Mouse (Mus musculus) lung, postnatal 14 days (tissue): Measurements from ENCODE around the gene C1qtnf12.
A peak's percentile ranks its signal among the peaks of the same experiment; 100 is the strongest.

Source experiments
- DNase-seq: peaks from one replicate; pipeline ENCODE4 v3.0.0; 2021

The C1qtnf12 gene

DNA sequence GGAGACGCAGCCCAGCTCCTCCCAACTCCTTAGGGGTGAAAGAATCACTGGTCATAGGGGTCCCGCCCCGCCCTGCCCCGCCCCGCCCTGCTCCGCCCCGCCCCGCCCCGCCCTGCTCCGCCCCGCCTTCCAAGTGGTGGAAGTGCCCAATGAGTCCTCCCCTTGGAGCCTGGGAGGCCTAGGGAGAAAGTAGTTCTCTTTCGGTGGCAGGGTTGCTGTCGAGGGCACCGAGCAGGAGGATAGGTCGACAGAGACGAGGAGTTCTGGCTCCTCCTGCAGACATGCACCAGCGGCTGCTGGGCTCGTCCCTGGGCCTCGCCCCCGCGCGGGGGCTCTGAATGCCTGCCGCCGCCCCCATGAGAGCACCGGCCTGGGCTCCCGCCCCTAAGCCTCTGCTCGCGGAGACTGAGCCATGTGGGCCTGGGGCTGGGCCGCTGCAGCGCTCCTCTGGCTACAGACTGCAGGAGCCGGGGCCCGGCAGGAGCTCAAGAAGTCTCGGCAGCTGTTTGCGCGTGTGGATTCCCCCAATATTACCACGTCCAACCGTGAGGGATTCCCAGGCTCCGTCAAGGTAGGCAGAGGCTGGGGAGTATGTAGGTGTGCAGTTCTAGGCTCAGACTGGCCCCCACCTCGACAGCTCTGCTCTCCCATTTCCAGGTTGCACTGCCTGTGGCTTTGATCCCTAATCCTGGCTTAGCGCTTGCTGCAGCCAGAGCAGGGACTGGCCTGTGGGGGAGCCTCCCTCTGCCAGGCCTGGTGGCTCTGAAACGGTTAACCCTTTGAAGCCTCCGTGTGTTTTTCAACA, at the start of gene C1qtnf12:
C1qtnf12 (plus strand) TSS at position 152 of the 805 bp plus-strand sequence.
- peak; percentile 49 for DNase-seq

GRCm38 (mm10) chr4:155932031-155932430, 30.1 kb upstream of the C1qtnf12 start:
- DNase-seq, result no peak

DNA sequence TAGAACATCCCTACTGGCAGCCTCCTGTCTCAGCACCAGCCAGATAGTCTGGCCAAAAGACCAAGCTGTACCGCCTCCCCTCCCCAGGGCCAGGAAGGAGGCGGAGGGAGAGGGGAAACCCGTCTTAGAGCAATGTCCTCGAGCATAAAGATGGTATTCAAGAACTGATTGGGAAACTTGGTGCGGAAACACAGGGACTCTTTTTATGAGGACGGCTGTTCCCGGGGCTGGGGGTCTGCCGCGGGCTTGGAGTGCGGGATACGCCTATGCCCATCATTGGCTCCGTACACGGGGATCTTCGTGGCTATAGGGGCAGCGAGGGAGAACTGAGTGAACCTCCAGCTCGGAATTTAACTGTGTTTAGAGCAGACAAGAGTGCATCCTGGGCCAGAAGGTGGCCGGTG, 19.1 kb upstream of the C1qtnf12 start:
- peak; percentile 22 for DNase-seq

DNA sequence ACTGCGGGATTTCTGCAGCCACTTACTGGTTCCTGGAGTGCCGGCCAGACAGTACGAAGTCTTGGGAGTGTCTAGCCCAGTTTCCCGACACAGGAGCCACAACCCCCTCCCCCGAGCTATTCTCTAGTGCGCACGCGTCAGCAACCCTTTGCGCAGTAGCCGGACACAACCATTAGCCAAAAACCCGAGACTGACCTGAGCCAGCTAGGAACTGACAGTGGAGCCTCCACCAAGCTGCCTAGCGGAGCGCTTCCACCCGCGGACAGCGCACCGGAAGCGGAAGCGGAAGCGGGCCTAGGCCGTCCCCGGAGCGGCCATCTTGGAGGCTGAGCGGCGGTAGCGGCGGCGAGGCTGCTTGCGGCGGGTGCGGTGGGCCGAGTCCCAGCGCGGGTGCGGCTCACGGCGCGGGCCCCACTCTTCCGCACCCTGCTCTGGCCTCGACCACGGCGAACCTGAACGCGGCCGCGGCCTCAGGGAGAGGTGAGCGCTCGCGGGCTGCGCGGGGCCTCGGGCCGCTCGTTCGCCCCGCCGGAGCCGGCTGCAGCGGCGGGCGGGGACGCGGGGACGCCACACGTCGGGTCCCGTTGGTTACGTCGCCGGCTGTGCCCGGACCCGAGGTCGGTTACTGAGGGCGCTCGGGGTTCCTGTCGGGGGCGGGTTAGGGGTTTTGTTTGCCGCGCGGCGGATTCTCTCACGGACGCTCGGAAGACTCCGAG, 18.4 kb upstream of the C1qtnf12 start, which contains the start of gene Ube2j2:
Ube2j2 (plus strand) TSS at position 298 of the 716 bp plus-strand sequence.
- DNase-seq, result peak; percentile 95

DNA sequence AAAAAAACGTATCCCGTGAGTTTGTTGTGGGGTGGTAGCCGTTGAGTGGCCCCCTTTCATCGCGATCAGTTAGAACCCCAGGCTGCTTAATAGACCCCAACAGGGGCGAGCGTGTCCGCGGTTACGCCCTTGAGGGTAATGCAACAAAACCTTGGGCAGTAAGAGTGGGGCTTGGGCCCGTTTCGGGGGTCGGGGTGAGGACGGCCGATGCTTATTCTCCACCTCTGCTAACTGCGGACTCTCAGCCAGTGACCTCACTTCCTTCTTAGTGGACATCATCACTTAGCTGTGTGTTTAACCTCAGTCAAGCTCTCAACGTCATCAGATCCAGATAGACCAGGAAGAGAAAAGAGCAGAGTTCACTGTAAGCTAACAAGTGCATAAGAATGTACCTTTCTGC, 17.8 kb upstream of the C1qtnf12 start:
- no peak for DNase-seq

GRCm38 (mm10) chr4:155947094-155947493, 15.0 kb upstream of the C1qtnf12 start:
- DNase-seq, result no peak

- no peak for DNase-seq
Measured at GRCm38 (mm10) chr4:155955491-155955890, 6.6 kb upstream of the C1qtnf12 start.

DNA sequence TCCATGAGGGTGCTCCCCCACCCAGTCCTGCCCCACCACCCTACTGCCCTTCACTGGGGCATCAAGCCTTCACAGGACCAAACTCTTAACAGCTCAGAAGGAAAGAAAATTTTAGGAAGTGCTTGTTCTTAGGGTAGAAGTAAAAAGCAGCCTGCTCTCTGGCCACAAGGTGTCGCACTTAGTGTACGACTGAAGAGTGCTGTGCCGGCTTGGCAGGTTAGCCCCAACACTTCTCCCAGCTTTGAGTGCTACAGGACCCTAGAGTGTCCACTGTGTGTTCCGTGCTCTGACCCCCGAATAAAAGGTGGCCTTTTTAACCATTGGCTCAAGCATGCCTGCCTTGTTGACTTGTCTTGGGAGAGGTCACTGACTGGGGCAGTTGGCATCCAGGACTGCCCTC, 2.8 kb upstream of the C1qtnf12 start:
- DNase-seq, result peak; percentile 83

DNA sequence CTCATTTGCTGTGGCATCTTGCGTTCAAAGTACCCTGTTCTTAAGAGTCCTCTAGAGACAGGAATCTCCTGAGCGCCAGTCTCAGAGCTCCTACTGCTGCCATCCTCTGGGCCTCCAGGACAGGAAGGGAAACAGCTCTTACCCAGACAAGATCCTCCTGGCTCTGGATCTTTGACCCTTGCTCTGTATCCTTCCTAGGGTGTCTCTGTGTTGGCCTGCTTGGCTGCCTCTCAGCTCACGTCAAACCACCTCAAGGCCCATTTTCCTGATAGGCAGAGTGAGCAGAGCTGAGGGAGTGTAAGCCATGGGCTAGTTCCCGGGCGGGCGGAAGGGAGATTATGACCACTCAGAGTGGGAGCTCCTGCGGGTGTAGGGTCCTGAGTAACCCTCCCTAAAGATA, 988 bp downstream of the C1qtnf12 start:
- no peak for DNase-seq

- DNase-seq, result no peak
Measured at GRCm38 (mm10) chr4:155964396-155964795, 2.3 kb downstream of the C1qtnf12 start.

GRCm38 (mm10) chr4:155969043-155969653, 7.0 kb downstream of the C1qtnf12 start:
- DNase-seq, result no peak

DNA sequence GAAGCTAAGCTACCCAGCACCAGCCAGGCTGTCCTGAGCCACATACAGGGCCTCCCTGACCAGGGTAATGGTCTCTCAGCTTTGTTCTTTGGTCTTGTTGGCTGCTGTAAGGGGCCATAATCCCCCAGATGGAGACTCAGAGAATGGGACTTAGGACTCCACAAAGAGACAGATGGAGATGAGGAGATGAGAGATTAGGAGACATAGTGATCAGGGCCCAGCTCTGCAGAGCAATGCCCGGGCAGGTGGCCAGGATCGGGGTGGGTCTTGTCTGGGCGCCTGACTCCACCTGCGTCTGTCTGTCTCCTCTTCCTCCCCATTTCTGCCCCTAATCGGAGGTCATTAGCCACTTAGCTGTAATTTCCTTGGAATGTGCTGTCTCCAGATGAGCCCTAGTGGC, 8.2 kb downstream of the C1qtnf12 start:
- no peak for DNase-seq

GRCm38 (mm10) chr4:155972651-155973050, 10.5 kb downstream of the C1qtnf12 start:
- no peak for DNase-seq

GRCm38 (mm10) chr4:155973239-155973638, 11.1 kb downstream of the C1qtnf12 start:
- DNase-seq, result no peak

DNA sequence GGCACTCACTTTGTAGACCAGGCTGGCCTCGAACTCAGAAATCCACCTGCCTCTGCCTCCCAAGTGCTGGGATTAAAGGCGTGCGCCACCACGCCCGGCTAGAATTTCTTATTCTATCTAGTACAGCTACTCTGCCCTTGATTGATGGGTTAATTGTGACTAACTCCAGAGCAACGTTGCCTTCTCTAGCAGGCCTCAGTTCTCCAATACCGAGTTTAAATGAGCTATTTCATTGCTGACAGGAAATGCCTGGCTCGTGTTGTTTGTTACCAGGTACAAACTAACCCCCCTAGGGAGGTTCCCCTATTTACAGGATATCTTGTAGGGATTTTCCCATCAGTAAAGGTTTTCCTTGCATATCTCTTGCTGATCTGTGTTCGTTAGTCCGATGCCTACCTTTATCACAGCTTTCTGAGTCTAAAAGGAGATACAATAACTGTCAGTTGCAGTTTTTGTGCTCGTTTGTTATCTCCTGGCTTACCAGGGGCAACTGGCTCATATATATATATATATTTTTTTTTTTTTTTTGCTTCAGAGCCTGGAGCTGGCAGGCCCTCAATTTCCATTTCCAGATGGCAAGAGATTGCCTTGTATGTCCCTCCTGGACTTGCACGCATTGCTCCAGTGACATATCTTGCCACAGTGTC, 19.4 kb downstream of the C1qtnf12 start:
- no peak for DNase-seq

DNA sequence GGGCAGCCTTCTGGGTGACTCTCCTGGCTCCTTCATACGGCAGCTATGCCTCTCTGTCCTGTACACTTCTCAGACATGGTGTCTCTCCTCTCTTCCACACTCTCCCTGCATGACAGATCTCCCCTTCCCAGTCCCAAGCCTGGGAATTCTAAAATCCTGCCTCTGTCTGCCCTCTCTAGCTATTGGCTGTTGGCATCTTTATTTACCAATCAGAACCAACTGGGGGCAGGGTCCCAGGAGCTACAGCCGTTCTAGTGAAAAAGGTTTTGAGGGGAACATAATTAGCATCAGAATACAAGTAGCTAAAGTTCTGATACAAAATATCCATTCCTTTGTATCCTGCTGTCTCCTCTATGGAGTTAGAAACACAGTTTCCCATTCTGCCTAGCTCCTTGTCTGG, 21.7 kb downstream of the C1qtnf12 start:
- DNase-seq, result no peak

DNA sequence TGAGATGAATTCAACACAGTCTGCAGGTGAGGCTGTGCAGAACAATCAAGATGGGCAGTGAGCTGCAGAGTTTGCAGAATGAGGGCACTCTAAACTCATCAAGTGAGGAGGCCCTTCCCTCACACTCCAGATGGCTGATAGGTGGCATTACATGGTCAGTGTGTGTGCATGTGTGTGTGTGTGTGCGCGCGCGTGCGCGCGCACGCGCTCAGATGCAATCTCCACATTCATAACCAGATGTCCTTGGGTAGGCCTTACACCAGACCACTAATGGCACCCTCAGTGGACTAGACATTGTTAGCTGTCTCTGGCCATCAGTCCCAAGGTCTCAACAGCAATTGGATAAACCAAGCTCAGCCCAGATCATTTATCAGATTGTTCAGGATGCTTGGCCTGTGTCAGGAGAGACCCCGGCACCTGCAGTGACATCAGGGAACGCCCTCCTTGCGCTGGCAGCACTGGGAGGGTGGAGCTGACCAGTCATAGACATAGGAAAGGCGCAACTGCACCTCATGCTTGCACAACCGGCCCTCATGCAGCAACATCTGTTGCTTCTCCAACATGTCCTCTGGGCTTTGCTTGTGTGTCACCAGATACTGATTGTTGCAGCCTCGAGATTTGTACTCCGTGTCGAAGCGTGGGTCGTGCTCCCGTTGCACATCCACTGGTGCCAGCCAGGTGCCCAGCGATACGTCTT, 29.2 kb downstream of the C1qtnf12 start:
- DNase-seq, result peak; percentile 8

- DNase-seq, result no peak
Measured at GRCm38 (mm10) chr4:155991908-155992230, 29.8 kb downstream of the C1qtnf12 start.

- DNase-seq, result peak; percentile 83
Measured at GRCm38 (mm10) chr4:155992241-155992905, 30.3 kb downstream of the C1qtnf12 start, which contains the start of the genes B3galt6 and Sdf4. TSS of gene B3galt6 (minus strand) at chr4:155992649. TSS of gene Sdf4 (plus strand) at chr4:155992872.

GRCm38 (mm10) chr4:155992906-155993547, 30.9 kb downstream of the C1qtnf12 start:
- peak; percentile 97 for DNase-seq

DNA sequence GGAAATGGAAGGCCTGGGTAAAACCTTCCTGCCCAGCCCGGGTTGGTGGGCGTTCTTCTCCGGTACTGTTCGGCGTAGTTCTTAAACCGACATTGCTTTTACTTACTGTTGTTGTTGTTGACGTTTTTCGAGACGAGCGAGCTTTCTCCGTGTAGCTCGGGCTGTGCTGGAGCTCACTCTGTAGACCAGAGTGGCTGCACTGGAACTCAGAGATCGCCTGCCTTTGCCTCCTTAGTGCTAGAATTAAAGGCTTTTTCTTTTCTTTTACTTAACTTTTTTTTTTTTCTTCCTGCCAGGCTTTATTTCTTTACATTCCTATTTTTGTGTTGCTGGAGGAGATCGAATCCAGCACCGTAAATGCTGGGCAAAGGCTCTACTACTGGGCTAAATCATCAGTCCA, 31.5 kb downstream of the C1qtnf12 start:
- DNase-seq, result no peak
